Mouse (Mus musculus): ENCODE data around the gene Slx4ip. TPM values are rescaled to one million over a fixed set of nuclear protein-coding genes. Genes with fewer than 3 reads are reported as not detected.

The Slx4ip gene
- polyA plus RNA-seq, 1 experiment from 2014 or later, result 11.6 TPM

GRCm38 (mm10) chr2:136913021-136913420 is 22.0 kb downstream of the Slx4ip start:
- ATAC-seq (ENCODE audit: low FRiP score), result no peak
- Histone ChIP-seq H3K9me3 (no peaks in the 10 kb centered on the region), H3K36me3 (replicated peaks) (no peaks in the 10 kb centered on the region), H3K27me3 (no peaks in the 10 kb centered on the region), H3K4me3 (replicated peaks) (no peak overlapping the region), H3K9ac (no peak overlapping the region), H3K27ac (no peak overlapping the region), H3K4me1 (peaks cover 19% of the 10 kb centered on the region), H3K4me2 (no peak overlapping the region)
- 22% methylated on average over 3 of the region's 3 CpGs for WGBS

GRCm38 (mm10) chr2:136914334-136914902 is 23.4 kb downstream of the Slx4ip start:
- H3K27ac ChIP-seq, result no peak overlapping the region
- no peak overlapping the region for H3K4me3 ChIP-seq (replicated peaks)
- H3K27me3 ChIP-seq, result no peaks in the 10 kb centered on the region
- no peaks in the 10 kb centered on the region for H3K36me3 ChIP-seq (replicated peaks)
- no peaks in the 10 kb centered on the region for H3K9me3 ChIP-seq
- H3K4me2 ChIP-seq, result no peak overlapping the region
- WGBS, result 59% methylated on average over 3 of the region's 3 CpGs
- H3K9ac ChIP-seq, result no peak overlapping the region
- ATAC-seq (ENCODE audit: low FRiP score), result 0 out of 2 replicates have a peak, but pooled peaks have one; percentile 43
- H3K4me1 ChIP-seq, result peaks cover 19% of the 10 kb centered on the region

- ATAC-seq (ENCODE audit: low FRiP score), result no peak
- Histone ChIP-seq H3K36me3 (replicated peaks) (no peaks in the 10 kb centered on the region), H3K4me1 (no peaks in the 10 kb centered on the region), H3K27ac (no peak overlapping the region), H3K9ac (no peak overlapping the region), H3K9me3 (no peaks in the 10 kb centered on the region), H3K4me3 (replicated peaks) (no peak overlapping the region), H3K27me3 (no peaks in the 10 kb centered on the region), H3K4me2 (no peak overlapping the region)
- 94% methylated on average over 1 of the region's 1 CpGs for WGBS
Measured at GRCm38 (mm10) chr2:136919433-136919832, 28.4 kb downstream of the Slx4ip start.

GRCm38 (mm10) chr2:136920257-136920993 is 29.4 kb downstream of the Slx4ip start:
- Histone ChIP-seq H3K4me2 (no peak overlapping the region), H3K9me3 (no peaks in the 10 kb centered on the region), H3K9ac (no peak overlapping the region), H3K36me3 (replicated peaks) (no peaks in the 10 kb centered on the region), H3K4me1 (no peaks in the 10 kb centered on the region), H3K27me3 (no peaks in the 10 kb centered on the region), H3K4me3 (replicated peaks) (no peak overlapping the region), H3K27ac (no peak overlapping the region)
- no peak for ATAC-seq (ENCODE audit: low FRiP score)
- WGBS, result 90% methylated on average over 3 of the region's 3 CpGs

GRCm38 (mm10) chr2:136921003-136921408 is 30.0 kb downstream of the Slx4ip start:
- ATAC-seq (ENCODE audit: low FRiP score), result no peak
- H3K27ac ChIP-seq, result no peak overlapping the region
- 79% methylated on average over 4 of the region's 4 CpGs for WGBS

GRCm38 (mm10) chr2:136936391-136937288 is 45.6 kb downstream of the Slx4ip start:
- 91% methylated on average over 4 of the region's 4 CpGs for WGBS

More at GRCm38 (mm10) chr2:136921003-136921408, 30.0 kb downstream of the Slx4ip start:
- Histone ChIP-seq H3K27me3 (no peaks in the 10 kb centered on the region), H3K4me3 (replicated peaks) (no peak overlapping the region), H3K9ac (no peak overlapping the region), H3K4me2 (no peak overlapping the region), H3K36me3 (replicated peaks) (no peaks in the 10 kb centered on the region), H3K9me3 (no peaks in the 10 kb centered on the region), H3K4me1 (no peaks in the 10 kb centered on the region)

GRCm38 (mm10) chr2:136938249-136938648 is 47.2 kb downstream of the Slx4ip start:
- 88% methylated on average over 1 of the region's 1 CpGs for WGBS
- no peaks in the 10 kb centered on the region for H3K27me3 ChIP-seq
- H3K9me3 ChIP-seq, result no peaks in the 10 kb centered on the region
- no peak overlapping the region for H3K9ac ChIP-seq
- no peak overlapping the region for H3K27ac ChIP-seq
- no peaks in the 10 kb centered on the region for H3K36me3 ChIP-seq (replicated peaks)
- no peaks in the 10 kb centered on the region for H3K4me1 ChIP-seq
- H3K4me2 ChIP-seq, result no peak overlapping the region
- no peak for ATAC-seq (ENCODE audit: low FRiP score)
- H3K4me3 ChIP-seq (replicated peaks), result no peak overlapping the region

More at GRCm38 (mm10) chr2:136936391-136937288, 45.6 kb downstream of the Slx4ip start:
- no peak overlapping the region for H3K4me2 ChIP-seq
- H3K27me3 ChIP-seq, result no peaks in the 10 kb centered on the region
- no peak for ATAC-seq (ENCODE audit: low FRiP score)
- H3K9ac ChIP-seq, result no peak overlapping the region
- no peaks in the 10 kb centered on the region for H3K9me3 ChIP-seq
- H3K4me1 ChIP-seq, result no peaks in the 10 kb centered on the region
- H3K36me3 ChIP-seq (replicated peaks), result no peaks in the 10 kb centered on the region
- no peak overlapping the region for H3K4me3 ChIP-seq (replicated peaks)
- no peak overlapping the region for H3K27ac ChIP-seq

GRCm38 (mm10) chr2:136946297-136946696 is 55.3 kb downstream of the Slx4ip start:
- no peaks in the 10 kb centered on the region for H3K4me1 ChIP-seq
- WGBS, result 93% methylated on average over 5 of the region's 5 CpGs

GRCm38 (mm10) chr2:136947500-136947899 is 56.5 kb downstream of the Slx4ip start:
- no peak overlapping the region for H3K27ac ChIP-seq
- H3K9me3 ChIP-seq, result no peaks in the 10 kb centered on the region
- H3K4me3 ChIP-seq (replicated peaks), result no peak overlapping the region
- WGBS, result 85% methylated on average over 4 of the region's 4 CpGs
- no peak overlapping the region for H3K9ac ChIP-seq
- ATAC-seq (ENCODE audit: low FRiP score), result no peak
- H3K36me3 ChIP-seq (replicated peaks), result no peaks in the 10 kb centered on the region
- H3K27me3 ChIP-seq, result no peaks in the 10 kb centered on the region
- H3K4me1 ChIP-seq, result no peaks in the 10 kb centered on the region
- H3K4me2 ChIP-seq, result no peak overlapping the region

More at GRCm38 (mm10) chr2:136946297-136946696, 55.3 kb downstream of the Slx4ip start:
- H3K27ac ChIP-seq, result no peak overlapping the region
- H3K36me3 ChIP-seq (replicated peaks), result no peaks in the 10 kb centered on the region
- no peak overlapping the region for H3K4me3 ChIP-seq (replicated peaks)
- no peaks in the 10 kb centered on the region for H3K9me3 ChIP-seq
- no peaks in the 10 kb centered on the region for H3K27me3 ChIP-seq
- no peak for ATAC-seq (ENCODE audit: low FRiP score)
- no peak overlapping the region for H3K4me2 ChIP-seq
- H3K9ac ChIP-seq, result no peak overlapping the region

GRCm38 (mm10) chr2:136947937-136948336 is 56.9 kb downstream of the Slx4ip start:
- H3K9ac ChIP-seq, result no peak overlapping the region
- 71% methylated on average over 5 of the region's 5 CpGs for WGBS
- no peaks in the 10 kb centered on the region for H3K9me3 ChIP-seq
- no peak overlapping the region for H3K27ac ChIP-seq
- H3K4me3 ChIP-seq (replicated peaks), result no peak overlapping the region
- no peaks in the 10 kb centered on the region for H3K36me3 ChIP-seq (replicated peaks)
- no peaks in the 10 kb centered on the region for H3K27me3 ChIP-seq
- no peak overlapping the region for H3K4me2 ChIP-seq
- no peaks in the 10 kb centered on the region for H3K4me1 ChIP-seq
- no peak for ATAC-seq (ENCODE audit: low FRiP score)

- H3K27me3 ChIP-seq, result no peaks in the 10 kb centered on the region
- ATAC-seq (ENCODE audit: low FRiP score), result no peak
- 63% methylated on average over 1 of the region's 1 CpGs for WGBS
Measured at GRCm38 (mm10) chr2:136952238-136952637, 61.2 kb downstream of the Slx4ip start.

More at GRCm38 (mm10) chr2:136952238-136952637, 61.2 kb downstream of the Slx4ip start:
- Histone ChIP-seq H3K4me3 (replicated peaks) (no peak overlapping the region), H3K9me3 (no peaks in the 10 kb centered on the region), H3K27ac (no peak overlapping the region), H3K4me2 (no peak overlapping the region), H3K4me1 (no peaks in the 10 kb centered on the region), H3K36me3 (replicated peaks) (no peaks in the 10 kb centered on the region), H3K9ac (no peak overlapping the region)
